19 mouse cellular contexts compared by ENCODE assay signal in the genomic region with DNA sequence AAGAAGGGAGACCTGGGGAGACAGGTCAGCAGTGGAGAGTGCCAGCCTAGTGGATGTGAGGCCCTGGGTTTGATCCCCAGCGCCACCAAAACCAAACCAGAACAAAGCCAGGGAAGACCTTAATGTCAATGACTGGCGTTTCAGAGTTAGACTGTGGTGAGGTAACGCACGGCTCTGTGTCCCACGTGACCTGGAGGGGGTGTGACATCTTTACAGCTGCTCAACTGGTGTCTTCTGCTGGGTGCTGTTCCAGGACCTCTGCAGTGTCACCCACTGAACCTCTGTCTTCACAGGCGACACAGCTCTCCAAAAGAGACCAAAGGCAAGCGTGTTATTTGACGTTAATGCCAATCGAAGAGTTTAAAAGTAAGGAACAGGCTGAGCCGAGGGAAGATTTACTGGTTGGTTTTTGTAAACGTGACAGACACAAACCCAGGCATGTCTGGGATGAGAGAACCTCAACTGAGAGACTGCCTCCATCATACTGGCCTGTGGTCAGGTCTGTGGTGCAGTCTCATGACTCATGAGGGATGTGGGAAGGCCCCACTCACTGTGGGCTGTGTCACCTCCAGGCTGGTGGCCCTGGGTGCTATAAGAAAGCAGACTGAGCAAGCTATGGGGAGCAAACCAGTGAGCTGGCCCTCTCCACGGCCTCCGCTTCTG. TPM values are rescaled to one million over a fixed set of nuclear protein-coding genes. Genes with fewer than 3 reads are reported as not detected.
DNase-seq lines count a peak whose midpoint lies in the region; ATAC-seq lines count a peak whose summit lies in the region.
"Had no signal": no experiment of that assay in that cellular context is flagged by ENCODE, and none has a peak within 500 bp of the region (broad histone marks: within the 10 kb centered on the region; RNA-seq: fewer than 3 reads in every experiment).

No protein-coding gene starts in this region.

- H3K36me3 ChIP-seq in heart, embryonic 12.5 days = peaks cover 31% of the 10 kb centered on the region
- peaks cover 12% of the 10 kb centered on the region for H3K36me3 ChIP-seq in limb, embryonic 10.5 days
- H3K36me3 ChIP-seq: forebrain, embryonic 12.5 days had no signal

- ATAC-seq in common myeloid progenitor, adult 5-6 weeks (replicated peaks; ENCODE audit: low read depth, poor library complexity, severe bottlenecking) = peak; percentile 85
- ATAC-seq in megakaryocyte-erythroid progenitor cell, adult 5-6 weeks (replicated peaks; ENCODE audit: low FRiP score, low TSS enrichment, poor library complexity, severe bottlenecking) = 0 out of 2 replicates have a peak, but pooled peaks have one; percentile 11
- no peak for ATAC-seq in heart, embryonic 12.5 days (ENCODE audit: insufficient number of reproducible peaks, low FRiP score)
- ATAC-seq: intestine, embryonic 16.5 days had no signal

- no peaks in the 10 kb centered on the region for H3K27me3 ChIP-seq in heart, embryonic 12.5 days (replicated peaks)
- no peaks in the 10 kb centered on the region for H3K27me3 ChIP-seq in limb, embryonic 10.5 days (ENCODE audit: low read depth, poor library complexity, severe bottlenecking)
- H3K27me3 ChIP-seq: forebrain, embryonic 12.5 days; heart, embryonic 15.5 days; hindbrain, embryonic 12.5 days had no signal

- H3K4me3 ChIP-seq in heart, embryonic 12.5 days = no peak overlapping the region
- H3K4me3 ChIP-seq in limb, embryonic 10.5 days = no peak overlapping the region
- H3K4me3 ChIP-seq: forebrain, embryonic 12.5 days; heart, embryonic 15.5 days; hindbrain, embryonic 12.5 days had no signal

- WGBS in heart, embryonic 12.5 days = 85% methylated on average over 13 of the region's 13 CpGs
- 93% methylated on average over 13 of the region's 13 CpGs for WGBS in limb, embryonic 10.5 days

- peak; percentile 67 for DNase-seq in CD4-positive helper T cell, adult 2 months (ENCODE audit: low read depth, low spot score)
- DNase-seq in thymus, postnatal 36 days = peak; percentile 12 to 37
- DNase-seq in limb, embryonic 10.5 days (ENCODE audit: low spot score) = no peak
- no peak for DNase-seq in left cerebral cortex, adult 18-20 months (ENCODE audit: low spot score in 2 of 2)
- DNase-seq: cerebellum, adult 8-10 months; lung, adult 2 months had no signal

- no peak overlapping the region for H3K4me2 ChIP-seq in heart, embryonic 12.5 days
- H3K4me2 ChIP-seq: forebrain, embryonic 12.5 days; heart, embryonic 15.5 days; hindbrain, embryonic 12.5 days had no signal

- H3K9ac ChIP-seq in heart, embryonic 12.5 days = no peak overlapping the region
- H3K9ac ChIP-seq: forebrain, embryonic 12.5 days; heart, embryonic 15.5 days; hindbrain, embryonic 12.5 days had no signal

- no peaks in the 10 kb centered on the region for H3K4me1 ChIP-seq in heart, embryonic 12.5 days (replicated peaks)
- peaks cover 3% of the 10 kb centered on the region; the same call in 1 of the 2 replicates for H3K4me1 ChIP-seq in limb, embryonic 10.5 days
- H3K4me1 ChIP-seq: heart, embryonic 15.5 days; hindbrain, embryonic 12.5 days had no signal

- no peaks in the 10 kb centered on the region for H3K9me3 ChIP-seq in heart, embryonic 12.5 days (replicated peaks)
- no peaks in the 10 kb centered on the region for H3K9me3 ChIP-seq in limb, embryonic 10.5 days (replicated peaks)
- H3K9me3 ChIP-seq: forebrain, embryonic 12.5 days; heart, embryonic 15.5 days; hindbrain, embryonic 12.5 days had no signal

- no peak overlapping the region for H3K27ac ChIP-seq in heart, embryonic 12.5 days (ENCODE audit: poor library complexity, severe bottlenecking)
- H3K27ac ChIP-seq in limb, embryonic 10.5 days = no peak overlapping the region
- H3K27ac ChIP-seq: forebrain, embryonic 12.5 days; heart, embryonic 15.5 days; hindbrain, embryonic 12.5 days; kidney, postnatal 0 days had no signal

RNA-seq across cellular contexts. Expression of a gene that starts 8.9 kb away (rescaled TPM):
- not detected in 2 replicates for total RNA-seq in common myeloid progenitor, adult 5-6 weeks (2017)
- total RNA-seq in megakaryocyte-erythroid progenitor cell, adult 5-6 weeks (2014; fragmentation: Nextera tagmentation) = not detected in 2 replicates
- not detected in 2 replicates for total RNA-seq in megakaryocyte-erythroid progenitor cell, adult 5-6 weeks (2017)
- polyA plus RNA-seq in heart, embryonic 12.5 days (2016; fragmentation: Nextera tagmentation; extraction: Ambion mirVana) = not detected in 2 replicates
- polyA plus RNA-seq in limb, embryonic 10.5 days (2016; fragmentation: Nextera tagmentation; extraction: Ambion mirVana) = not detected in 2 replicates
- not detected for total RNA-seq in left cerebral cortex, adult 18-20 months (2021)
- total RNA-seq: adrenal gland, adult 18-20 months; gastrocnemius, postnatal 4 days; layer of hippocampus, postnatal 10 days; left cerebral cortex, postnatal 14 days; liver, adult 2 months had no signal
- polyA plus RNA-seq: forebrain, embryonic 12.5 days; heart, embryonic 15.5 days; hindbrain, embryonic 12.5 days; intestine, embryonic 16.5 days; kidney, postnatal 0 days; liver, adult 2 months; lung, adult 2 months had no signal

RNA-seq across cellular contexts. Expression of a gene that starts 38.7 kb away (rescaled TPM):
- total RNA-seq in common myeloid progenitor, adult 5-6 weeks (2017) = 3.7 and 4.8 TPM in 2 replicates
- total RNA-seq in megakaryocyte-erythroid progenitor cell, adult 5-6 weeks (2014; fragmentation: Nextera tagmentation) = 8.4 and 8.9 TPM in 2 replicates
- total RNA-seq in megakaryocyte-erythroid progenitor cell, adult 5-6 weeks (2017) = 4.4 and 6.1 TPM in 2 replicates
- 7.2 and 8.7 TPM in 2 replicates for polyA plus RNA-seq in heart, embryonic 12.5 days (2016; fragmentation: Nextera tagmentation; extraction: Ambion mirVana)
- polyA plus RNA-seq in limb, embryonic 10.5 days (2016; fragmentation: Nextera tagmentation; extraction: Ambion mirVana) = 4.7 and 7.0 TPM in 2 replicates
- 10 to 100 TPM; 22.2 to 24.4 TPM for total RNA-seq in left cerebral cortex, adult 18-20 months (2021)

RNA-seq across cellular contexts. Expression of a gene that starts 52.0 kb away (rescaled TPM):
- total RNA-seq in common myeloid progenitor, adult 5-6 weeks (2017) = 66.4 and 80.9 TPM in 2 replicates
- 39.5 and 57.8 TPM in 2 replicates for total RNA-seq in megakaryocyte-erythroid progenitor cell, adult 5-6 weeks (2014; fragmentation: Nextera tagmentation)
- 46.4 and 55.0 TPM in 2 replicates for total RNA-seq in megakaryocyte-erythroid progenitor cell, adult 5-6 weeks (2017)
- polyA plus RNA-seq in heart, embryonic 12.5 days (2016; fragmentation: Nextera tagmentation; extraction: Ambion mirVana) = 100 and 109 TPM in 2 replicates
- 113 and 116 TPM in 2 replicates for polyA plus RNA-seq in limb, embryonic 10.5 days (2016; fragmentation: Nextera tagmentation; extraction: Ambion mirVana)
- total RNA-seq in left cerebral cortex, adult 18-20 months (2021) = 10 to 100 TPM; 28.6 to 28.8 TPM

Comparison
In these comparisons a context has a peak if more than half of its experiments do, and no peak if none do; other contexts are left out.
1. DNase-seq: peak in CD4-positive helper T cell, adult 2 months (single experiment) and thymus, postnatal 36 days (2 of 2); none in limb, embryonic 10.5 days (single experiment) and left cerebral cortex, adult 18-20 months (0 of 2).